Mouse (Mus musculus) liver, adult 2 months (tissue): ENCODE measurements around the gene Gnb1. TPM values are rescaled to one million over a fixed set of nuclear protein-coding genes. Genes with fewer than 3 reads are reported as not detected.

Experiments used
- DNase-seq: peaks from one replicate; pipeline ENCODE4 v3.0.0-alpha.2; 2011; ENCODE audit warnings: low read depth, low spot score; ENCODE audit errors: extremely low read depth
- H3K27ac ChIP-seq: fragments of 200-500 bp; replicated peaks from 2 replicates; pipeline ENCODE4 v1.5.1; 2012; ENCODE audit warnings: low read depth, mild to moderate bottlenecking, control low read depth, inconsistent platforms, low read length; ENCODE audit not compliant: insufficient read depth
- H3K27me3 ChIP-seq: fragments of 200-500 bp; 2 replicates; pipeline ENCODE4 v1.6.1; 2012; ENCODE audit warnings: mild to moderate bottlenecking, moderate library complexity, low read length, inconsistent platforms; ENCODE audit not compliant: control insufficient read depth, insufficient read depth
- H3K36me3 ChIP-seq: fragments of 200-500 bp; 2 replicates; pipeline ENCODE4 v1.6.1; 2012; ENCODE audit warnings: low read length, inconsistent platforms; ENCODE audit not compliant: control insufficient read depth, insufficient read depth
- H3K4me1 ChIP-seq: fragments of 200-500 bp; 2 replicates; pipeline ENCODE4 v1.6.1; 2011; ENCODE audit warnings: low read length; ENCODE audit not compliant: control insufficient read depth, insufficient read depth
- H3K4me3 ChIP-seq: fragments of 200-500 bp; 2 replicates; pipeline ENCODE4 v1.5.1; 2011; ENCODE audit warnings: low read depth, mild to moderate bottlenecking, control low read depth, low read length, moderate library complexity; ENCODE audit not compliant: insufficient read depth
- H3K79me2 ChIP-seq: fragments of 200-500 bp; 2 replicates; pipeline ENCODE4 v1.6.1; 2012; ENCODE audit warnings: inconsistent platforms, mild to moderate bottlenecking, low read length, moderate library complexity; ENCODE audit not compliant: control insufficient read depth, insufficient read depth
- H3K9ac ChIP-seq: fragments of 200-500 bp; 2 replicates; pipeline ENCODE4 v1.6.1; 2012; ENCODE audit warnings: low read depth, mild to moderate bottlenecking, control low read depth, inconsistent platforms, low read length
- CTCF ChIP-seq: fragments of 200-500 bp; IDR thresholded peaks from 2 replicates; pipeline ENCODE4 v1.5.1; 2011; ENCODE audit warnings: low read depth, low read length, control low read depth
- POLR2A ChIP-seq: fragments of 200-500 bp; IDR thresholded peaks from 2 replicates; pipeline ENCODE4 v1.6.1; 2011; ENCODE audit warnings: low read length, control low read depth; ENCODE audit not compliant: insufficient read depth; ENCODE audit errors: extremely low read depth
- WGBS: fragments of 180-500 bp; shearing (Covaris S2); methylation state at CpG from one replicate; pipeline ENCODE4 v1.1.7; 2018; 5-methylcytosine and 5-hydroxymethylcytosine counted together
- polyA plus RNA-seq: library from polyadenylated mRNA; depleted of rRNA; stranded (reverse); fragments of >200 nt; gene quantifications from 2 replicates; pipeline ENCODE4 v1.2.3, GENCODE M21; 2012
- total RNA-seq: library from RNA; depleted of rRNA; stranded (reverse); fragments of >200 nt; gene quantifications from 2 replicates; pipeline ENCODE4 v1.2.3, GENCODE M21; 2014

Gene Gnb1
- total and polyA plus RNA-seq, 2 experiments: 26.5 to 143 TPM

GRCm38 (mm10) chr4:155464061-155464460 lies 27.1 kb upstream of the Gnb1 start:
- Histone ChIP-seq H3K27me3 (peaks cover 2% of the 10 kb centered on the region; the same call in 1 of the 2 replicates), H3K27ac (no peak overlapping the region), H3K36me3 (no peaks in the 10 kb centered on the region), H3K4me3 (no peak overlapping the region), H3K4me1 (0 out of 2 replicates have a peak, but pooled peaks cover 1% of the 10 kb centered on the region), H3K79me2 (no peaks in the 10 kb centered on the region), H3K9ac (no peak overlapping the region)
- no peak for DNase-seq
- TF ChIP-seq CTCF (no peak), POLR2A (no peak)
- 88% methylated on average over 4 of the region's 4 CpGs for WGBS

- H3K27me3 ChIP-seq: peaks cover 3% of the 10 kb centered on the region; the same call in 1 of the 2 replicates
- TF ChIP-seq CTCF: no peak
- no peak for TF ChIP-seq POLR2A
- WGBS: 68% methylated on average over 6 of the region's 6 CpGs
These were observed 25.6 kb upstream of the Gnb1 start for GRCm38 (mm10) chr4:155465607-155466006.

GRCm38 (mm10) chr4:155466080-155466479 lies 25.1 kb upstream of the Gnb1 start:
- no peak for DNase-seq
- no peak overlapping the region for H3K27ac ChIP-seq
- H3K4me3 ChIP-seq: no peak overlapping the region
- no peaks in the 10 kb centered on the region for H3K79me2 ChIP-seq
- H3K27me3 ChIP-seq: peaks cover 3% of the 10 kb centered on the region; the same call in 1 of the 2 replicates
- 0 out of 2 replicates have a peak, but pooled peaks cover 3% of the 10 kb centered on the region for H3K4me1 ChIP-seq
- no peaks in the 10 kb centered on the region for H3K36me3 ChIP-seq
- H3K9ac ChIP-seq: no peak overlapping the region
- TF ChIP-seq CTCF: no peak
- TF ChIP-seq POLR2A: no peak
- WGBS: 83% methylated on average over 5 of the region's 5 CpGs

More at GRCm38 (mm10) chr4:155465607-155466006, 25.6 kb upstream of the Gnb1 start:
- H3K4me3 ChIP-seq: no peak overlapping the region
- no peak for DNase-seq
- no peaks in the 10 kb centered on the region for H3K79me2 ChIP-seq
- H3K4me1 ChIP-seq: 0 out of 2 replicates have a peak, but pooled peaks cover 3% of the 10 kb centered on the region
- H3K27ac ChIP-seq: no peak overlapping the region
- no peak overlapping the region for H3K9ac ChIP-seq
- no peaks in the 10 kb centered on the region for H3K36me3 ChIP-seq

GRCm38 (mm10) chr4:155467237-155468010 lies 23.7 kb upstream of the Gnb1 start:
- Histone ChIP-seq H3K27ac (no peak overlapping the region), H3K4me1 (0 out of 2 replicates have a peak, but pooled peaks cover 3% of the 10 kb centered on the region), H3K9ac (no peak overlapping the region), H3K27me3 (peaks cover 3% of the 10 kb centered on the region; the same call in 1 of the 2 replicates), H3K36me3 (no peaks in the 10 kb centered on the region), H3K4me3 (no peak overlapping the region), H3K79me2 (no peaks in the 10 kb centered on the region)
- TF ChIP-seq CTCF: no peak
- no peak for TF ChIP-seq POLR2A
- no peak for DNase-seq
- 84% methylated on average over 13 of the region's 13 CpGs for WGBS

- Histone ChIP-seq H3K4me3 (peak within 1 kb of the TSS; percentile 66), H3K4me1 (0 out of 2 replicates have a peak, but pooled peaks cover 3% of the 10 kb centered on the region), H3K9ac (peak within 1 kb of the TSS; percentile 71), H3K27ac (no peak within 1 kb of the TSS), H3K27me3 (peaks cover 3% of the 10 kb centered on the region; the same call in 1 of the 2 replicates), H3K79me2 (no peaks in the 10 kb centered on the region), H3K36me3 (no peaks in the 10 kb centered on the region)
- WGBS: 12% methylated on average over 21 of the region's 21 CpGs
- no peak for TF ChIP-seq CTCF
- no peak for TF ChIP-seq POLR2A
- no peak for DNase-seq
These were observed 22.2 kb upstream of the Gnb1 start, which contains the start of gene Tmem52 for GRCm38 (mm10) chr4:155468952-155469351. Gene Tmem52 (plus strand): TSS chr4:155469114.
